Mouse (Mus musculus) neural tube, postnatal 0 days (tissue): ENCODE results near the gene Olfr835. TPM values are rescaled to one million over a fixed set of nuclear protein-coding genes. Genes with fewer than 3 reads are reported as not detected.

Experiments
- polyA plus RNA-seq: library from polyadenylated mRNA; unstranded; fragments of >200 nt; fragmentation: Nextera tagmentation; extraction: Ambion mirVana; gene quantifications from 2 replicates; pipeline ENCODE4 v1.2.1, GENCODE M21; 2015

The Olfr835 gene
- polyA plus RNA-seq, result not detected in 2 replicates

GRCm38 (mm10) chr9:19032435-19032834, at the start of gene Olfr835:
Gene Olfr835 (plus strand): TSS chr9:19032735.

GRCm38 (mm10) chr9:18987690-18988089, 44.8 kb upstream of the Olfr835 start, which contains the start of gene Olfr834:
Gene Olfr834 (plus strand): TSS chr9:18987990.

Other genes starting within 250 kb of the Olfr835 start
- gene Olfr828, start 213.2 kb upstream of the Olfr835 start, polyA plus RNA-seq, result not detected in 2 replicates
- not detected in 2 replicates for gene Olfr829, start 177.8 kb upstream of the Olfr835 start, polyA plus RNA-seq
- gene Olfr830, start 158.0 kb upstream of the Olfr835 start, polyA plus RNA-seq, result not detected in 2 replicates
- not detected in 2 replicates for gene Olfr832, start 95.6 kb upstream of the Olfr835 start, polyA plus RNA-seq
- gene Olfr834, start 44.7 kb upstream of the Olfr835 start, polyA plus RNA-seq, result not detected in 2 replicates
- gene Olfr836, start 87.6 kb downstream of the Olfr835 start, polyA plus RNA-seq, result not detected in 2 replicates
- gene Olfr837, start 103.6 kb downstream of the Olfr835 start, polyA plus RNA-seq, result not detected in 2 replicates
- gene Olfr839-ps1, start 144.6 kb downstream of the Olfr835 start, polyA plus RNA-seq, result not detected in 2 replicates
- gene Olfr843, start 219.3 kb downstream of the Olfr835 start, polyA plus RNA-seq, result not detected in 2 replicates